Mouse (Mus musculus) forebrain, embryonic 16.5 days (tissue): ENCODE measurements around the gene Galnt6. TPM values are rescaled to one million over a fixed set of nuclear protein-coding genes. Genes with fewer than 3 reads are reported as not detected.
A peak's percentile ranks its signal among the peaks of the same experiment; 100 is the strongest.

Experiments
- ATAC-seq: fragments of 200-750 bp; cut with Nextera tagmentation; 2 replicates; pipeline ENCODE4 v1.8.0; 2017; ENCODE audit warnings: mild to moderate bottlenecking, moderate library complexity
- H3K27ac ChIP-seq: fragments of 300-500 bp; sonication (generic); 2 replicates; pipeline ENCODE4 v1.5.1; 2014; ENCODE audit warnings: low read length, control low read depth
- H3K27me3 ChIP-seq: fragments of 300-500 bp; sonication (generic); replicated peaks from 2 replicates; pipeline ENCODE4 v1.6.1; 2014; ENCODE audit warnings: low read length; ENCODE audit not compliant: control insufficient read depth, insufficient read depth
- H3K36me3 ChIP-seq: fragments of 300-500 bp; sonication (generic); 2 replicates; pipeline ENCODE4 v1.6.1; 2014; ENCODE audit not compliant: control insufficient read depth, insufficient read depth
- H3K4me1 ChIP-seq: fragments of 300-500 bp; sonication (generic); replicated peaks from 2 replicates; pipeline ENCODE4 v1.6.1; 2014; ENCODE audit warnings: low read length; ENCODE audit not compliant: control insufficient read depth, insufficient read depth
- H3K4me2 ChIP-seq: fragments of 300-500 bp; sonication (generic); 2 replicates; pipeline ENCODE4 v1.6.1; 2014; ENCODE audit warnings: mild to moderate bottlenecking, low read length, control low read depth
- H3K4me3 ChIP-seq: fragments of 300-500 bp; sonication (generic); replicated peaks from 2 replicates; pipeline ENCODE4 v1.5.1; 2014; ENCODE audit warnings: mild to moderate bottlenecking, low read length, control low read depth
- H3K9ac ChIP-seq: fragments of 300-500 bp; sonication (generic); replicated peaks from 2 replicates; pipeline ENCODE4 v1.6.1; 2014; ENCODE audit warnings: low read depth, low read length, control low read depth
- H3K9me3 ChIP-seq: fragments of 300-500 bp; sonication (generic); 2 replicates; pipeline ENCODE4 v1.6.1; 2016; ENCODE audit warnings: low read length; ENCODE audit not compliant: control insufficient read depth
- WGBS: fragments of 180-500 bp; shearing (Covaris S2); extraction: QIAGEN DNeasy Blood & Tissue Kit; methylation state at CpG from one replicate; pipeline ENCODE4 v1.1.7; 2014; 5-methylcytosine and 5-hydroxymethylcytosine counted together
- polyA plus RNA-seq: library from polyadenylated mRNA; unstranded; fragments of >200 nt; fragmentation: Nextera tagmentation; extraction: Ambion mirVana; gene quantifications from 2 replicates; pipeline ENCODE4 v1.2.1, GENCODE M21; 2015

The Galnt6 gene
- polyA plus RNA-seq, 1 experiment from 2014 or later = 0.34 TPM

DNA sequence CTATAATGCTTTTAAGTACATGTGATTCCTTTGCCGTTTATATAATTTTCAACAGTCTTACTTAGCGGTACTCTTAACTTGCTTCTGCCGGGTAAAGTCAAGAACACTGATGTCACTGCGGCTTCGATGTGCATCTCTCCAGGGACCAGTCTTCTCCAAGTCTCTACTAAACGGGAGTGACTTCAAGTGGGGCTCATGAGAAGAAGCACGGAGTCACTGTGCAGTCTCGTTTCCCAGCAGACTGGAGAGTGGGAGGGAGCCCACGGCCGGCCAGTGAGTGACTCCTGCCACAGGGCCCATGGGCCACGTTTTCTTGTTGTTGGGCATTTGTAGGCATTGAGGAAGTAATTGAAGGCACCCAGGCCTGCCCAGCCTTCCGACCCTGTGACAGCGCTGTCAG is 38.7 kb upstream of the Galnt6 start:
- Histone ChIP-seq H3K4me1 (peaks cover 5% of the 10 kb centered on the region), H3K4me2 (no peak overlapping the region), H3K27me3 (no peaks in the 10 kb centered on the region), H3K36me3 (0 out of 2 replicates have a peak, but pooled peaks cover 2% of the 10 kb centered on the region), H3K27ac (no peak overlapping the region), H3K4me3 (no peak overlapping the region), H3K9me3 (no peaks in the 10 kb centered on the region), H3K9ac (no peak overlapping the region)
- WGBS = 90% methylated on average over 13 of the region's 13 CpGs
- ATAC-seq = no peak

DNA sequence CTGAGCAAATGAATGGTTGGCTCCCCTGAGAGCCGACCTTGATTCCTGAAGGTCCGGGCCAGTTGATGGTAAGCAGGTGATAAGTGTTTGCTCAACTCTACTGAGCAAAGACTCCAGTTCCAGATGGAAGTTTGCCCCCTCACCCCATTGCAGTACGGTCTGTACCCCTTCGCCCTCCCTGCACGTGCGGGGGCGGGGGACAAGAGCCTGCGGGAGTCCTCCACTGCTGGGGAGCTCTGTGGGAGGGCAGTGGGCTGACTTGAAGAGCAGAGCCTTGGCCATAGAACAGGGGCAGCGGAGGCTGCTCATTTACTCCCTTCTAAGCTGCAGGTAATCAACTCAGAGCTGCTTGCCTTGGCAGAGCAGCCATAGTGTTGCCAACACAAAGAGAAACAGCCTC is 37.6 kb upstream of the Galnt6 start:
- H3K36me3 ChIP-seq = 0 out of 2 replicates have a peak, but pooled peaks cover 2% of the 10 kb centered on the region

DNA sequence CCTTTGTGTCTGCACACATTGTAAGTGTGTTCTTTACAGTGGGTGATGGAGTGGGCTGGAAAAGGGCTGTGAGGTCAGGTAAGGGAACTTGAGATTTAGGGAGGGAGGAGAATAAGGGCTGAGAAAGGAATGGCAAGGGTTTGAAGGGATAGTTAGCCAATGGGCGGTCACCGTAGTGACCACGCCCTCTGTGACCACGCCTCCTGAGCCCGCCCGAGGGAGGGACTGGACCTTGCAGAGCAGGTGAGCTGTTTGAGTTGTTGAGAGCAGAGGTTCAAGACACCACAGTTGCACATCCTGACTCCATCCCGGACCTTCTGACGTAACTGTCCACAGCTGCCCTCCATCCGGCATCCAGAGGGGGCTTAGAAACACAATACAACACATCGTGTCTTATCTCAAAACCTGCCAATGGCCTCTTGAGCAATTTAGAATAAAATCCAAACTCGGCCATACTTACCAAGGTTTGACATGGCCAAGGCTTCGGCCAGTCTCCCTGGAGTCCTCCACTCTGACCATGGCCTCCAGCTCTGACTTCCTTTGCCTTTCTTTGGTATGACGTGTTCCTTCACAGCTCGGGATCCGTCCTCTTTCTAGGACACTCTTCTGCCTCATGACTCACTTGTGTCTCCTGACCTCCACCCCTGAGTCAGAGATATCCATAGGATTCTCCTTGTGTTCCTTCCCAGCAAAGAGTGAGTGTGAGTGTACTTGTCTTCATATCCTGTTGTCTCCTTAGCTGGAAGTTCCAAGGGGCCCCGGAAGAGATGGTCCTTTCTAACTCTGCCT is 35.2 kb upstream of the Galnt6 start:
- no peak overlapping the region for H3K9ac ChIP-seq
- 88% methylated on average over 16 of the region's 16 CpGs for WGBS
- H3K9me3 ChIP-seq = no peaks in the 10 kb centered on the region
- H3K36me3 ChIP-seq = 0 out of 2 replicates have a peak, but pooled peaks cover 2% of the 10 kb centered on the region
- no peak overlapping the region for H3K4me3 ChIP-seq
- ATAC-seq = no peak
- no peak overlapping the region for H3K4me2 ChIP-seq
- no peak overlapping the region for H3K27ac ChIP-seq
- peaks cover 18% of the 10 kb centered on the region for H3K4me1 ChIP-seq
- H3K27me3 ChIP-seq = no peaks in the 10 kb centered on the region

More for the DNA sequence above, 37.6 kb upstream of the Galnt6 start:
- no peak overlapping the region for H3K4me2 ChIP-seq
- H3K4me3 ChIP-seq = no peak overlapping the region
- no peak overlapping the region for H3K9ac ChIP-seq
- H3K27ac ChIP-seq = no peak overlapping the region
- H3K27me3 ChIP-seq = no peaks in the 10 kb centered on the region
- H3K4me1 ChIP-seq = peaks cover 12% of the 10 kb centered on the region
- no peaks in the 10 kb centered on the region for H3K9me3 ChIP-seq
- 67% methylated on average over 9 of the region's 9 CpGs for WGBS
- no peak for ATAC-seq

DNA sequence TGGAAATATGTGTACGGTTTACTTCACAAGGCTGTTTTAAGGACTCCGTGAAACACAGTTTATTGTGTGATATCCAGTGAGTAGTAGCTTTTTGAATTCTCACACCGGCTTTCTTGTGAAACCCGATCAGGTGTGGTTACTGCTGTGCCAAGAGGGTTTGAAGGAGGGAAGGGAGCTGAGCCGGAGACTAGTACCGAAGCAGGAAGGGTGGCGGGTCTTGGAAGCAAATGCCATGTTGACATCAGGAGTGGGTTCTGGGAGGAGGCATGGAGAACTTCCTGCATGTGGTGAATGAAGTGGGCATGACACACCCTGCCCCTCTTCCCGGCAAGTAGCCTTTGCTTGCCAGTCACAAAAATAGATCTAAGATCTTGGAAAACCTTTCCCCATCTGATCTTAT is 33.5 kb upstream of the Galnt6 start:
- no peak for ATAC-seq
- Histone ChIP-seq H3K27me3 (no peaks in the 10 kb centered on the region), H3K9me3 (no peaks in the 10 kb centered on the region), H3K27ac (no peak overlapping the region), H3K36me3 (0 out of 2 replicates have a peak, but pooled peaks cover 2% of the 10 kb centered on the region), H3K4me2 (peak overlapping the region; percentile 73), H3K4me1 (peaks cover 18% of the 10 kb centered on the region), H3K4me3 (peak overlapping the region; percentile 69), H3K9ac (peak overlapping the region; percentile 77)
- WGBS = 40% methylated on average over 8 of the region's 8 CpGs

DNA sequence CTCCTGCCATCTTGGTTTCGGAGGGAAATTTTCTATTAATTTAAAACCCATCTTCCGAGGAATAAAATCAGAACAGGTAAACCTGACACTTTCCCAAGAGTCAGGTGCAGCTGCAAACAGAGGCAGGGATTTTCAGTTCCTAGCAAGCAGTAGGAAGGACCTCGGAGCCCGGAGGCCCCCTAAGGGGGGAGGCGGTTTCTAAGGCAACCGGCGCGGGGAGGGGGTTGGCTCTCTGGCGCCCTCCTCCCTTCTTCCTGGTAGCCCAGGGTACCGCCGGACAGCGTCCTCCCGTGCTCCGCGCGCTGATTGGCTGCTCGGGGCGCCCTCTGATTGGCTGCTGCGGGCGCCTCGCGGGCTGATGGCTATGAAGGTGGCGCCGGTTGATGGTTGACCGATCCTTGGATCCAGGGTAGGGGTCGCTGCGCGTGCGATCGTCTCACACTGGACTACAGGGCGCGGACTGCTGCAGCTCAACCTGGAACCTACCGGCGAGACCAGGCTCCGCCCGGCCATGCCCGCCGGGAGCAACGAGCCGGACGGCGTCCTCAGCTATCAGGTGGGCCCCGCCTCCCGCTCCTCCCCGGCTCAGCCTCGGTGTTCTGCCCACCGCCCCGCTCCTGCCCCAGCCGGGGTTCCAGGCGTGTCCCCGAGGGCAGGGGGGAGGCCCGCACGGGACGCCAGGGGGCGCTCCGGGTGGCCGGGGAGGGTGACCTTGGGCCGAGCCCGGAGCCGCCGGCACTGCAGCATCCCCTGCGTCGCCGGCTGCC is 32.4 kb upstream of the Galnt6 start, which contains the start of gene Slc4a8:
Gene Slc4a8, plus strand, starts transcription at position 329 of the 767 bp plus-strand sequence.
- H3K4me2 ChIP-seq = peak within 1 kb of the TSS; percentile 73
- H3K27me3 ChIP-seq = no peaks in the 10 kb centered on the region
- peaks cover 18% of the 10 kb centered on the region for H3K4me1 ChIP-seq
- under 1% methylated on average over 60 of the region's 64 CpGs for WGBS
- H3K4me3 ChIP-seq = peak within 1 kb of the TSS; percentile 69
- H3K9me3 ChIP-seq = no peaks in the 10 kb centered on the region
- H3K27ac ChIP-seq = peak within 1 kb of the TSS; percentile 65
- peak within 1 kb of the TSS; percentile 77 for H3K9ac ChIP-seq
- H3K36me3 ChIP-seq = 0 out of 2 replicates have a peak, but pooled peaks cover 2% of the 10 kb centered on the region
- ATAC-seq = peak; percentile 97

DNA sequence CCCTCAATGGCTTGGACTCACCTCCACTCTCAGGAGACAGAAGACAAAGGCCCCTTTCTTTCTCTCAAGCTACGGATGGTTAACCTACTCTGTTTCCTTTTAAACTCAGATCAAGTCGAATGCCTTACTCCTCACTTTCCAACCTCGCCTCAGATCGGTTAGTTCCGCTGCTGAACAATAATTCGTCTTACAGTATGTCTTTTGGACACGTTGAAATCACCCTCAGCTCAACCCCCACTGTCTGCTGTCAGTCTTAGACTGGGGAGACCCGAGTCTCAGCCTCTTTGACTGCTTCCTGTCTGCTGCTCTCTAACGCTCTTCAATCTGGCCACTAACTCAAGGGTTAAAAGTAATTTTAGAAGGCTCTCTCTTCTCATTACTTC is 31.9 kb upstream of the Galnt6 start:
- H3K4me1 ChIP-seq = peaks cover 18% of the 10 kb centered on the region
- H3K9me3 ChIP-seq = no peaks in the 10 kb centered on the region
- 8% methylated on average over 9 of the region's 9 CpGs for WGBS
- H3K27me3 ChIP-seq = no peaks in the 10 kb centered on the region
- H3K4me2 ChIP-seq = peak overlapping the region; percentile 73
- peak; percentile 19; the same call in 1 of the 2 replicates for ATAC-seq
- H3K9ac ChIP-seq = peak overlapping the region; percentile 27
- H3K27ac ChIP-seq = peak overlapping the region; percentile 65
- peak overlapping the region; percentile 69 for H3K4me3 ChIP-seq
- H3K36me3 ChIP-seq = 0 out of 2 replicates have a peak, but pooled peaks cover 1% of the 10 kb centered on the region

DNA sequence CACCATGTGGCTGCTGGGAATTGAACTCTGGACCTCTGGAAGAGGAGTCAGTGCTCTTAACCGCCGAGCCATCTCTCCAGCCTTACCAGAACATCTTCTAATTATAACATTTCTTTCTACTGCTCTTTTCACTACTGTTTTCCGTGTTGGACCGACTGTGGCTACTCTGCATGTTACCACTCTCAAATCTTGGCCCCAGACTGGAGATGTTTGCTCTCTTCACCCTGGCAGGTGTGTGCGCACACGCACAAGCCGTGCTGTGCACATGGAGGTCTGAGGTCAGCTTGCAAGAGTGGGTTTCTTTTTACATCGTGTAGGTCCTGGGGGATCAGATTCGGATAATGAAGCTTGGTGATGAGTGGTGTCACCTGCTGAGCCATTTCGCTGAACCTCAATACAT is 30.1 kb upstream of the Galnt6 start:
- 87% methylated on average over 10 of the region's 10 CpGs for WGBS
- Histone ChIP-seq H3K9ac (no peak overlapping the region), H3K4me1 (peaks cover 29% of the 10 kb centered on the region)

DNA sequence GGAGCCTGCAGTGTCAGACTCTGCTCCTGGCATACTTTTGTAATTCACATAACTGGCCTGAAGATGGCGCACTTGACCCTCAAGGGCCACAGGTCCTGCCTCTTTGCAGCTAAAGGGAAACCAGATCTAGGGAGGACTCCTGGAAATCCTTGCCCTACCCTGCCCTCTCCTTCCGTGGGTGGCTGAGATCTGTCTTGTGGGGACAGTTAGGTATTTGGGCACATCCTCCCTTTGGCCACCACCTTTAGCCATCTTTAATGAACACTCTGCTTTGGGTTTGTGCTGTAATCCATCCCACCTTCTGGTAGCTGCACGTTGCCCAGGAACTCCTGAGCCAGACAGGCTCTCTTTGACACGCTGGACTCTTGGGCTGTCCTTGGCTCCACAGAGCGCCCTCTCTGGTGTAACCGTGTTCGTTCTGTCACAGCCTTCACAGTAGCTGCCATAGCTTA is 28.4 kb upstream of the Galnt6 start:
- no peak for ATAC-seq
- Histone ChIP-seq H3K4me2 (no peak overlapping the region), H3K9ac (no peak overlapping the region)

More for the DNA sequence above, 30.1 kb upstream of the Galnt6 start:
- H3K27ac ChIP-seq = no peak overlapping the region
- H3K36me3 ChIP-seq = no peaks in the 10 kb centered on the region
- H3K27me3 ChIP-seq = no peaks in the 10 kb centered on the region
- no peak for ATAC-seq
- H3K9me3 ChIP-seq = no peaks in the 10 kb centered on the region
- no peak overlapping the region for H3K4me2 ChIP-seq
- H3K4me3 ChIP-seq = no peak overlapping the region

More for the DNA sequence above, 28.4 kb upstream of the Galnt6 start:
- no peaks in the 10 kb centered on the region for H3K27me3 ChIP-seq
- H3K4me3 ChIP-seq = no peak overlapping the region
- H3K4me1 ChIP-seq = peaks cover 21% of the 10 kb centered on the region
- no peaks in the 10 kb centered on the region for H3K36me3 ChIP-seq
- H3K9me3 ChIP-seq = no peaks in the 10 kb centered on the region
- 2% methylated on average over 7 of the region's 7 CpGs for WGBS
- no peak overlapping the region for H3K27ac ChIP-seq
